Mouse (Mus musculus) thymus, adult 2 months (tissue): ENCODE data around the gene Prkg1.

ENCODE experiments used
- CTCF ChIP-seq: fragments of 200-500 bp; IDR thresholded peaks from 2 replicates; pipeline ENCODE4 v1.5.1; 2012; ENCODE audit warnings: mild to moderate bottlenecking, control low read depth, low read length, moderate library complexity, borderline replicate concordance; ENCODE audit not compliant: control insufficient read depth, poor library complexity, insufficient read depth; ENCODE audit errors: extremely low read depth
- POLR2A ChIP-seq: fragments of 200-500 bp; IDR thresholded peaks from 2 replicates; pipeline ENCODE4 v1.6.1; 2012; ENCODE audit warnings: mild to moderate bottlenecking, low read length, control low read depth, moderate library complexity; ENCODE audit not compliant: control insufficient read depth, poor library complexity, insufficient read depth; ENCODE audit errors: extremely low read depth

DNA sequence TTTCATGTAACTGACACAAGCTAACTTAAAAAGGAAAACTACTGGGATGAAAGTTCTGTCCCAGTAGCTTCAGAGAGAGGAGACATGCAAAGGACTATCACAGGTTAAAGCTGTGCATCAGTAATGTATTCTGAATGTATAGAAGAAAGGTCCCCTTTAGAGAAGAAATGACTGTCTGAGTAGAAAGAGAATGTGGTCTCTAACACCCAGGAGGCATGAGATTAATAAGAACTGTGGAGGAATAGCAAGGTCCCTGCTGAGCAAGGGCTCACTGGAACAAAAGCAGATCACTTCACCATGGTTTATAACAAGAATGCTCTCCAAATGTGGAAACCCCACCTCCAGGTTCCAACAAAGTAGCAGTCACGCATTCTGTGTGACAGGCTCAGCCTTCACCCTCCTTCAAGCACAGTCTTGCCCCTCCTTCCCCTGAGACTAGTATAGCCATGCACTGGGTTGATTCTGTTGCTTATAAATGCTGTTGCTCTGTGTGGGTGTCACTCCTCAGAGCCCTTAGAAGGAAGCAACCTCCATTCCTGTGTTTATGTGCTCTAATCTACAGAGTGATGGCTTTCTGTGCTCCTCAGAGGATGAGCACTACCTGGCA is 931.7 kb downstream of the Prkg1 start:
- TF ChIP-seq CTCF (no peak), POLR2A (no peak)
